Mouse (Mus musculus) regulatory T cell (primary cell): ENCODE results near the gene Armh2.
"Not testable (repeated sequence)": the region's sequence is repeated elsewhere in the genome, so short reads cannot be mapped to it uniquely, and the experiment has no call there.

Experiments
- in situ Hi-C: fragments of 300-600 bp; cut with MboI, MseI; formaldehyde crosslinking; loops from one replicate; pipeline ENCODE4 v1.15.1; 2025; ENCODE audit warnings: high pct_unique_total_duplicates

Armh2 gene

DNA sequence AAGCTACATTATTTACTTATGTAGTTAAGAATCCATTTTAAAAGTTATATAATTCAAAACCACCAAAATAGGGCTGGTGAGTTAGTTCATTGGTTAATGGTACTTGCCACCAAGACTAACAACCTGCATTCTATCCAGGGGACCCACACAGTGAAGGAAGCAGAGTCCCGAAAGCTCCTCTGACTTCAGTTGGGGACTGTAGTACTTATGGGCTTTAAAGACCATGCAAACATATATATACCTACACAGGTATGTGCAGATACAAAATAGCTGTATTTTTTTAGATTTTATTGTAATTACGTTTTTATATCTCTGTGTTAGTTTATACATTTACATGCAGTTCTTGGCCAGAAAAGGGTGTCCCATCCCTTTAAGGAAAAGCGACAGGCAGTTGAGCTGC is 15.7 kb downstream of the Armh2 start:
- in situ Hi-C loops = no loop called here

DNA sequence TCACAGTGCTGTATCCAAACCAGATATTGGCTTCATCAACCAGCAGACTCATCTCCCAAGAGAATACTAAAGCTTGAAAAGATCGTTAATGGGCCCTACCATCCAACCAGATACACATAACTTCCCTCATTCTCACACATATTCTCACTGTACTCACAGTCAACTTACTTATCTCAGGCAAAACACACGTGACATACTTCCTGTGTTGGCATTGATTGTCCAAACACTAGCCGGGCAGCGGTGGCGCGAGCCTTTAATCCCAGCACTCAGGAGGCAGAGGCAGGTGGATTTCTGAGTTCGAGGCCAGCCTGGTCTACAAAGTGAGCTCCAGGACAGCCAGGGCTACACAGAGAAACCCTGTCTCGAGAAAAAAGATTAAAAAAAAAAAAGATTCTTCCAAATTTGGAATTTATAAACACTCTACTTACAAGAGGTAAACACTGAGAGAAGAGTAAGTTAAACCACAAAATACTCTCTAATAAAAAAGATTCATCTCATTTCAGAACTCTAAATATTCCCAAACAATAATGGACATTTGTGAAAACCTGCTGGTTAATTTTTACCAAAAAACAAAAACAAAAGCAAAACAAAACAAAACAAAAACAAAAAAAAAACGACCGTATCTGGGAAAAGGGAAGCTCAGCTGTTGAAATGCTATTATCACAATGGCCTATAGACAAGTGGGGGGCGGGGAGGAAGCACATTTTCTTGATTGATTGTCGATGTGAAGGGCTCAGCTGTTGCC is 17.0 kb downstream of the Armh2 start:
- in situ Hi-C loops = no loop called here

DNA sequence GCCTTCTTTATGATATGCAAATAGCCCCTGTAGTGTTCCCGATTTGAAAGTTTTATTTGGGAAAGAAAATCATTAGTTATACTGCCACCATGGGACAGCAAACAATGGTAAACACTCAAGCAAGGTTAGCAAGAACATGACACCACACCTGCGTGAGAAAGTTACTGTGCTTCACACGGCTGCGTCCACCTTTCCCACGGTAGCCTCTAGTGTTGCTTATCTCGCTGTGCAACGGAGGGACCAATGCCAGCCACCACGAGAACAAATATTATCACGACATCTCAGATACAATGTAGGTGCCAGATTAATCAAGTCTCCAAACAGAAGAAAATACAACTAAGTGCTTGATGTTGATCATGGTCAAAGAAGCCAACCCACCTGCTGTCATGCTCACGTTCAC is 18.4 kb downstream of the Armh2 start:
- in situ Hi-C loops = no loop called here

DNA sequence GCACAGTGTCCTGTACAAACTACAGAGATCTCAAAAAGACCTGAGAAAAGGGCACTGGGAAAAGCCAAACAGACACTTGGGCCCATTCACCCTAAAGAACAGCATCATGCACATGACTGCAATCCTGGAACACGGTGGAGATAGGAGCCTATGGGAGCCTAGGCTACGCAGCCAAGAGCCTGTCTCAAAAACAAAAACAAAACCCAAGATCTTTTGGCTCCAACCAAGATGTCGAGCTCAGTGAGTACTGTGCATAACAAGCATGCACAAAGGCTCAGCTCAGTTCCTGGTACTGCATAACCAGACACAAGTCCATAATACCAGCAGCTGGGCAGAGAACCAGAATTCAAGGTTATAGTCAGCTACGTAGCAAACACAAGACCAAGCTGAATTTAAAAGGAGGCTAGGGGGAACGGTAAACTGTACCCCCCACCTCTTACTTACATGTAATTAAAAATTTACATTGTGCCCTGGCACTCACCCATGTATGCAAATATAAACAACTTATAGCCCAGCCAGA is 19.4 kb downstream of the Armh2 start:
- in situ Hi-C loops = no loop called here

- in situ Hi-C loops = no loop called here
Measured at GRCm38 (mm10) chr13:24761083-24761402, 20.0 kb downstream of the Armh2 start.

- in situ Hi-C loops = no loop called here
Measured at GRCm38 (mm10) chr13:24761403-24762227, 20.6 kb downstream of the Armh2 start, which contains the start of gene Gmnn. TSS of gene Gmnn (minus strand) at chr13:24761923.

DNA sequence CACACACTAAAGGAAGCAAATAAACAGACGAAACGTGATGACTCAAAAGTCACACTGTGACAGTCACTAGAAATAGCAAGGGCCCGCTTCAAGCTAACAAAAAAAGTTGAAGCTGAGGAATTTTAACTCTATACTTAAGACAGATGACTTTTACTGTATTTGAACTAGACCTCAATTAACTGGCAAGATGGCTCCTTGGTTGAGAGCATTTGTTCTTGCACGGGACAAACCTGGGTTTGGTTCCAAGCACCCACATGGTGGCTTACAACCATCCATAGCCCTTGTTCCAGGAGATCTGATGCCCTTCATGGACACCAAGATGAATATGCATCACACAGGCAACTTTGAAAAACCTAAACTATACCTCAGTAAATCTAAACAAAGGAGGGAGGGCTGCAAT is 21.2 kb downstream of the Armh2 start:
- in situ Hi-C loops = no loop called here

GRCm38 (mm10) chr13:24767809-24768208 is 26.8 kb downstream of the Armh2 start:
- in situ Hi-C loops = not testable (repeated sequence)

DNA sequence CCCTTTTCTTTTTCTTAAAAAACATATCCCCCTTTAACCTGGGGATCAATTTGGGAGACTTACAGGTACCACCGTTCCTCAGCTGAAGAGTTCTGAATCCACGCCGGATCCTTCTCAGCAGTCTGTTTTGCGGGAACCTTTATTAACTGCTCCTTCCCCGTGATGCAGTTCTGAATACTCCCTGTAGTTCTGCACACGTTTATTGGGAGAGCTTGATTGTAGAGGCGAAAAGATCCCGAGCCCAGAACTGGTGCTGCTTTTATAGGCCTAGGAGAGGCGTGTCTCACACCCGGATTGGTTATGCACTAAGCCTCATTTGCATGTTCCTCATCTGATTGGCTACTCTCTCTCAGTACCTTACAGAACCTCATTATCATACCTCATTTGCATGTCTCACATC is 30.4 kb downstream of the Armh2 start:
- in situ Hi-C loops = not testable (repeated sequence)

GRCm38 (mm10) chr13:24776146-24776844 is 35.3 kb downstream of the Armh2 start:
- in situ Hi-C loops = loop anchor here (25.0 kb wide), 1 partner anchor 1014 kb away; the partner anchor contains the start of genes Hist1h1a, Hist1h2ab, Hist1h3a and Hist1h3b

DNA sequence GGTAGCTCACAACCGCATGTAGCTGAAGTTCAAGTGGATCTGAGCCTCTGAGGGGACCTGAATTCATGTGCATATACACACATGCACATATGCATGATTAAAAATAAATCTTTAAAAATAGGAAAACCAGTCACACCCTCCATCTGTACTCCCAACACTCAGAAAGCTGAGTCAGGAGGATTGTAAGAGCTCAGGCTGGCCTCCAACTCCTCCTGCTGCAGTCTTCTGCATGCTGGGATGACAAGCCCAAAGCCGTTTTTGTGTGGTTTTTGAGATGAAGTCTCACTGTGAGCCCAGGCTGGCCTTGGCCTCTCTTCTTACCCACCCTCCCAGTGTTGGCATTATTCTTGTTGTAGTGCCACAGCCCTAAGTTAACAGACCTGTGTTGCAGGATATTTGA is 37.0 kb downstream of the Armh2 start:
- in situ Hi-C loops = loop anchor here (25.0 kb wide), 1 partner anchor 1016 kb away; the partner anchor contains the start of genes Hist1h1a, Hist1h2ab, Hist1h3a and Hist1h3b

DNA sequence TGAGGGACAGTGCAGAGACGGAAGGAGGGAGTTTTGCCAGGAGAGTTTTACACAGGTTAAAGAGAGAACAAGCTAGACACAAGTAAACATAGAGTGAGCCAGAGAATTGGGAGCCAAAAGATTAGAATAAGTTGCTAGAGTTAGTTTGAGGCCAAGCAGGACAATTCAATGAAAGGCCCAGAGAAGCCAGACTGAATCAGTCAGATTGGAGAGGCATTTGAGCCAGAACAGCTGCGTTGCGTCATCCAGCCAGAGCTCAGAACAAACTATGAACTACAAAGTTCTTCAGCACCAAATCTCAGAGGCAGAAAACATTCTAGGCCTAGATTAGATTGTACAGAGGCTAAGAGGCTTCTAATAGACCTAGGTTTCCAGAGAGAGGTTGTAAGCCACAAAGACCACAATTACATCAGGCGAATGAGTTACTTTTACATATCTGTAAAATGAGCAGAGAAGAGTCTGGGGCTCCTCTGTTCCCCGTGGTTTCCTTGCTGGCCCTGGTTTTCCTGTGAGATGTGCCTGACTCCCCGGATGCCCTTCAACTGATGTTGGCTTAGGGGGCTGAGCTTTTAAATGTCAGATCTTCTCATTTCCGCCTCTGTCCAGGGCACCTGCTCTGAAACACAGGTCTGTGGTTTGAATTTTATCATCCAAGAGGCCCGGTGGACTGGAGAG is 37.8 kb downstream of the Armh2 start:
- in situ Hi-C loops = loop anchor here (25.0 kb wide), 1 partner anchor 1017 kb away; the partner anchor contains the start of genes Hist1h1a, Hist1h2ab, Hist1h3a and Hist1h3b

GRCm38 (mm10) chr13:24781916-24782315 is 40.9 kb downstream of the Armh2 start:
- in situ Hi-C loops = loop anchor here (25.0 kb wide), 1 partner anchor 1020 kb away; the partner anchor contains the start of genes Hist1h1a, Hist1h2ab, Hist1h3a and Hist1h3b

DNA sequence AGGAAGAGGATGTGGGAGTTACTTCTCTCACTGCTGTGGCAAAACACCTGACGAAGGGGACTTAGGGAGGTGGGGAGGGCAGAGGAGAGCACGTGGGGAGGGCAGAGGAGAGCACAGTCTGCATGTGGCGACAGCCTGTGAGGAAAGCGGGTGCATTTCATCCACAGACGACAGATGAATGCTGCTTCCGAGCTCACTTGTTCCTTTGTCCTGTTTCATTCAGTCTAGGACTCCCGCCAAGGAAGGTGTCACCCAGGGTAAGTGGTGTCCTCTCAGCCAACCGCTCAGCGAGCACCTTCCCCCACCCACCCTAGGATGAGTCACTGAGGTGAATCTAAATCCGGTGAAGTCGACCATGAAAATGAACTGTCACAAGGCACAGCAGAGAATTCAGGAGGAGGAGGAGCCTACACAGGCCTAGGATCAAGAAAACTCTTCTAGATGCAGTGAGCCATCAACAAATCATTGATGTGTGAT is 45.0 kb downstream of the Armh2 start:
- in situ Hi-C loops = loop anchor here (25.0 kb wide), 1 partner anchor 1024 kb away; the partner anchor contains the start of genes Hist1h1a, Hist1h2ab, Hist1h3a and Hist1h3b

DNA sequence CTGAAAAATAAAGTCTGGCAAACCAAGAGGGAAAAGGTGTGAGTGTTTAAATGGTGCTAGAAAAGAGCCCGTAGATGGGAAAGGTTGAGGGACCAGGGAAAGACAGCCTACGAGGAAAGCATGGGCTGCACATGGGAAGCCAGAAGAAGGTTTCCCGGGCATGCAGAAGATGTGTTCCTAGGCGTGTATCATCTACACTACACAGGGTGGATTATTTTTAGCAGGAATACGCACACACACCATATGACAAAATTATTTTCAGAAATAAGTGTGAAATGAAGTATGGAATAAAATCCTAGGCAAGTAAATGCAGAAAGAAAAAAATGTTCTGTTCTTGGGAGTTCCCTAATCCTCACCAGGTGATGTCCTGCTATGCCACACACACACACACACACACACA is 46.4 kb downstream of the Armh2 start:
- in situ Hi-C loops = loop anchor here (25.0 kb wide), 1 partner anchor 1025 kb away; the partner anchor contains the start of genes Hist1h1a, Hist1h2ab, Hist1h3a and Hist1h3b

- in situ Hi-C loops = loop anchor here (25.0 kb wide), 1 partner anchor 1029 kb away; the partner anchor contains the start of genes Hist1h1a, Hist1h2ab, Hist1h3a and Hist1h3b
Measured at GRCm38 (mm10) chr13:24791349-24791748, 50.3 kb downstream of the Armh2 start.

DNA sequence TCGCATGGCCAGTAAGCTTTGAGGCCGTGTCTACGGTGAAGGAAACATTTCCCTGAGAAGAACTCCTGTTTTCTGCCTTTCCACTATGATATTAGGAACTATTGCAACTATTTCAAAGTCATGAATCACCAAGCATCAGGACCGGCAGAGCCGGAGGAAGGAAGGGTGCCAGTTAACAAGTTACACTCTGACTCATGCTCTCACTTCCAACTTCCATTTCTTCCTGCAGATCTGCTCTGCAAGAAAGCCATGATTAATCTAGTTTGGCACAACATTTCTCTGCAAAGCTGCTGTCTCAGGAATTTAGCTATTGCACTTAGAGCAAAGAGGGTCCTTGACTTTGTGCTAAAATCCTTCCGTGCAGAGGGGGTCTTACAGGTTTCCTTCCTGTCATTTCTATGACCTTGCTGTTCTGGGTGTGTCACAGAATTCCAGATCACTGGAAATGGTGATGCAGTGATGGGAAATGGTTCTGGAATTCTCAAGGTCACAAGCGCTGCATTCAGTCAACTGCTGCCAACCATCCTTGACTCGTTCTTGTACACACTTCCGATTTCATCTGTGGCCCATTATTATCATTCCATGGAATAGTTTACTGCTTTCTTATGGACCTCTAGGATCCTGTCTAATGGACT is 51.5 kb downstream of the Armh2 start:
- in situ Hi-C loops = loop anchor here (25.0 kb wide), 1 partner anchor 1030 kb away; the partner anchor contains the start of genes Hist1h1a, Hist1h2ab, Hist1h3a and Hist1h3b
